Mouse (Mus musculus) heart, adult 11 months (tissue): ENCODE measurements at regions not wholly inside any gene's neighbourhood (a gene's known extent, or its start where the extent isn't known, plus 50 kb on each side); places are given as distances from the start of the nearest gene placed in this dataset.

Source experiments
- DNase-seq: peaks from one replicate; pipeline ENCODE4 v3.0.0; 2022

- DNase-seq: no peak
Measured at GRCm38 (mm10) chr3:9373896-9374295, 236.0 kb downstream of the Zfp704 start.

GRCm38 (mm10) chr3:9370096-9370495 is 239.8 kb downstream of the Zfp704 start:
- DNase-seq: no peak

- DNase-seq: peak; percentile 59
Measured at GRCm38 (mm10) chr3:9365791-9366190, 244.1 kb downstream of the Zfp704 start.

GRCm38 (mm10) chr3:9359186-9359585 is 250.7 kb downstream of the Zfp704 start:
- peak; percentile 68 for DNase-seq

GRCm38 (mm10) chr3:9358111-9358510 is 251.8 kb downstream of the Zfp704 start:
- peak; percentile 79 for DNase-seq

GRCm38 (mm10) chr3:9357639-9358038 is 252.2 kb downstream of the Zfp704 start:
- peak; percentile 15 for DNase-seq

- DNase-seq: peak; percentile 64
Measured at GRCm38 (mm10) chr3:9355875-9356274, 254.0 kb downstream of the Zfp704 start.

GRCm38 (mm10) chr3:9354756-9355155 is 255.1 kb downstream of the Zfp704 start:
- peak; percentile 55 for DNase-seq

- peak; percentile 57 for DNase-seq
Measured at GRCm38 (mm10) chr3:9352251-9352650, 257.6 kb downstream of the Zfp704 start.

GRCm38 (mm10) chr3:9349822-9350221 is 260.1 kb downstream of the Zfp704 start:
- peak; percentile 18 for DNase-seq

- DNase-seq: peak; percentile 94
Measured at GRCm38 (mm10) chr3:9347446-9347860, 262.4 kb downstream of the Zfp704 start.

GRCm38 (mm10) chr3:9346857-9347445 is 262.9 kb downstream of the Zfp704 start:
- peak; percentile 96 for DNase-seq

- peak; percentile 54 for DNase-seq
Measured at GRCm38 (mm10) chr3:9346356-9346755, 263.5 kb downstream of the Zfp704 start.

GRCm38 (mm10) chr3:9345885-9346284 is 264.0 kb downstream of the Zfp704 start:
- peak; percentile 61 for DNase-seq

- peak; percentile 93 for DNase-seq
Measured at GRCm38 (mm10) chr3:9343586-9343985, 266.3 kb downstream of the Zfp704 start.

GRCm38 (mm10) chr3:9342167-9342566 is 267.7 kb downstream of the Zfp704 start:
- no peak for DNase-seq

- no peak for DNase-seq
Measured at GRCm38 (mm10) chr3:9341657-9342056, 268.2 kb downstream of the Zfp704 start.

- no peak for DNase-seq
Measured at GRCm38 (mm10) chr3:9341244-9341643, 268.6 kb downstream of the Zfp704 start.

GRCm38 (mm10) chr3:9340788-9341187 is 269.1 kb downstream of the Zfp704 start:
- DNase-seq: peak; percentile 91

GRCm38 (mm10) chr3:9340344-9340743 is 269.5 kb downstream of the Zfp704 start:
- no peak for DNase-seq

GRCm38 (mm10) chr3:9339669-9340068 is 270.2 kb downstream of the Zfp704 start:
- DNase-seq: no peak

GRCm38 (mm10) chr3:9335580-9335979 is 274.3 kb downstream of the Zfp704 start:
- DNase-seq: no peak
